Mouse (Mus musculus) thymus, adult 2 months (tissue): ENCODE measurements around the gene Cd70. TPM values are rescaled to one million over a fixed set of nuclear protein-coding genes. Genes with fewer than 3 reads are reported as not detected.

Experiments used
- DNase-seq: peaks from one replicate; pipeline ENCODE4 v3.0.0; 2021
- H3K27ac ChIP-seq: fragments of 200-500 bp; 2 replicates; pipeline ENCODE4 v1.5.1; 2012; ENCODE audit warnings: low read length, control low read depth; ENCODE audit not compliant: control insufficient read depth, insufficient read depth
- H3K27me3 ChIP-seq: fragments of 200-500 bp; 2 replicates; pipeline ENCODE4 v1.6.1; 2012; ENCODE audit warnings: mild to moderate bottlenecking, low read length, moderate library complexity, mixed read lengths; ENCODE audit not compliant: control insufficient read depth, insufficient read depth
- H3K36me3 ChIP-seq: fragments of 200-500 bp; 2 replicates; pipeline ENCODE4 v1.6.1; 2012; ENCODE audit warnings: mild to moderate bottlenecking, low read length, moderate library complexity; ENCODE audit not compliant: control insufficient read depth, insufficient read depth
- H3K4me1 ChIP-seq: fragments of 200-500 bp; replicated peaks from 2 replicates; pipeline ENCODE4 v1.6.1; 2012; ENCODE audit warnings: low read length; ENCODE audit not compliant: control insufficient read depth, insufficient read depth
- H3K4me3 ChIP-seq: fragments of 200-500 bp; 2 replicates; pipeline ENCODE4 v1.5.1; 2012; ENCODE audit warnings: mild to moderate bottlenecking, low read length, control low read depth, moderate library complexity; ENCODE audit not compliant: control insufficient read depth, insufficient read depth
- CTCF ChIP-seq: fragments of 200-500 bp; IDR thresholded peaks from 2 replicates; pipeline ENCODE4 v1.5.1; 2012; ENCODE audit warnings: mild to moderate bottlenecking, control low read depth, low read length, moderate library complexity, borderline replicate concordance; ENCODE audit not compliant: control insufficient read depth, poor library complexity, insufficient read depth; ENCODE audit errors: extremely low read depth
- POLR2A ChIP-seq: fragments of 200-500 bp; IDR thresholded peaks from 2 replicates; pipeline ENCODE4 v1.6.1; 2012; ENCODE audit warnings: mild to moderate bottlenecking, low read length, control low read depth, moderate library complexity; ENCODE audit not compliant: control insufficient read depth, poor library complexity, insufficient read depth; ENCODE audit errors: extremely low read depth
- WGBS: fragments of 180-500 bp; shearing (Covaris S2); methylation state at CpG from one replicate; pipeline ENCODE4 v1.1.7; 2018; 5-methylcytosine and 5-hydroxymethylcytosine counted together
- polyA plus RNA-seq: library from polyadenylated mRNA; depleted of rRNA; stranded (reverse); fragments of >200 nt; gene quantifications from 2 replicates; pipeline ENCODE4 v1.2.3, GENCODE M21; 2012; rRNA removed

Gene Cd70
- 10.5 and 11.0 TPM in 2 replicates for polyA plus RNA-seq

DNA sequence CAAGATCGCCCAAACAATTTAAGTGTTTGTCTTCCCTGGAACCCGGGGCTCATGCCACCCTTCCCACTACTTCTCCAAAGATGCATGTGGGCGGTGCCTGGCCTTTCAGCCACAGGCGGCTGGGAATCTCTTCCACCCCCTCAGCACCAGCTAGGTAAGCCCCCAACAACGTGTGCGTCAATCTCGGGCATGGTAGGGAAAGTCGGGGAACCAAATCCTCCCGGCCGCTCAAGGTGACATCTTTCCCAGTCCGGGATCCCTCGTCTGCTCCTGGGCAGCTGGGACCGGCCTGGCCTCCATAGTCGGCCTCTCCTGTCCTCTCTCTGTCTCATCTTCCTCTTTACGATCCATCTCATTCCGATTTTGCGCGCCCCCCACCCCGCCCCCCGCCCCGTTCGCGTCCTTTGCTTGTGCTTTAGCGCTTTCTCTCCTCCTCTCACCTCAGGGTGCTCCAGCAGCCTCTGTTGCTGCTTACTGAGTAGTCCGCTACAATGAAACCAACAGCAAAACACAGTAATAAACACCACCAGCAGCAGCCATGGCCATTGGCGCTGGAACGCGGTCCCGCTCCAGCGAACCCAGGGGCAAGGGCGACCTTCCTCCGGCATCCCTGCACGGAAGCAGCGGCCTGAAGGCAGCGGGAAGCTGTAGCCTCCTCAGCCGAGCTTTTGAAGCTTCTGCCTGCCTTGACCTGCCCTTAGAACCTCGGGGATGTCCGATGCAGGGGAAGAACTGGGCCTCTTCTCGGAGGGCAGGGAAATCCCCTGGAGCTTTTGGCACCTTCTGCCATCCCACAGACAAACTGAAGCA is at the start of gene Cd70:
TSS of gene Cd70 (minus strand) at position 784 of the 810 bp plus-strand sequence.
- Histone ChIP-seq H3K4me3 (no peak within 1 kb of the TSS), H3K36me3 (no peaks in the 10 kb centered on the region), H3K27me3 (peaks cover 11% of the 10 kb centered on the region; the same call in 1 of the 2 replicates), H3K4me1 (no peaks in the 10 kb centered on the region), H3K27ac (no peak within 1 kb of the TSS)
- 12% methylated on average over 39 of the region's 39 CpGs for WGBS
- no peak for DNase-seq
- no peak for TF ChIP-seq POLR2A
- TF ChIP-seq CTCF = no peak

DNA sequence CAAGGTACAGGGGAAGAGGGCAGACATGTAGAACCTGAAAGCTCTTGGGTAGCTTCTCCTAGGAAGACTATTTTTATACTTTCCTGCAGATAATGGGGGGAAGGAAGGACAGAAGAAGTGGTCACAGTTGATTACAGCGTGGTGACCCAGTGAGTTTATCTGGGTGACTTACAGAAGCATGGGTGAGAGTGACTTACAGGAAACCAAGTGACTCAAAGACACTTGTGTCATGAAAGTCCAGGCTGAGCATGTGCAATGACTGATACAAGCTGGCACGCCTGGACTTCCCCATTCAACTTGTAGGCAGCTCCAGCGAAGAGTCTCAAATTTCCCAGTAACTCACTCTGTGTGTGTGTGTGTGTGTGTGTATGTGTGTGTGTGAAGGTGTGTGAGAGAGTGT is 48.7 kb upstream of the Cd70 start:
- Histone ChIP-seq H3K36me3 (no peaks in the 10 kb centered on the region), H3K27ac (no peak overlapping the region), H3K4me1 (peaks cover 22% of the 10 kb centered on the region), H3K27me3 (no peaks in the 10 kb centered on the region), H3K4me3 (no peak overlapping the region)
- DNase-seq = no peak
- 80% methylated on average over 3 of the region's 3 CpGs for WGBS
- TF ChIP-seq CTCF (no peak), POLR2A (no peak)

DNA sequence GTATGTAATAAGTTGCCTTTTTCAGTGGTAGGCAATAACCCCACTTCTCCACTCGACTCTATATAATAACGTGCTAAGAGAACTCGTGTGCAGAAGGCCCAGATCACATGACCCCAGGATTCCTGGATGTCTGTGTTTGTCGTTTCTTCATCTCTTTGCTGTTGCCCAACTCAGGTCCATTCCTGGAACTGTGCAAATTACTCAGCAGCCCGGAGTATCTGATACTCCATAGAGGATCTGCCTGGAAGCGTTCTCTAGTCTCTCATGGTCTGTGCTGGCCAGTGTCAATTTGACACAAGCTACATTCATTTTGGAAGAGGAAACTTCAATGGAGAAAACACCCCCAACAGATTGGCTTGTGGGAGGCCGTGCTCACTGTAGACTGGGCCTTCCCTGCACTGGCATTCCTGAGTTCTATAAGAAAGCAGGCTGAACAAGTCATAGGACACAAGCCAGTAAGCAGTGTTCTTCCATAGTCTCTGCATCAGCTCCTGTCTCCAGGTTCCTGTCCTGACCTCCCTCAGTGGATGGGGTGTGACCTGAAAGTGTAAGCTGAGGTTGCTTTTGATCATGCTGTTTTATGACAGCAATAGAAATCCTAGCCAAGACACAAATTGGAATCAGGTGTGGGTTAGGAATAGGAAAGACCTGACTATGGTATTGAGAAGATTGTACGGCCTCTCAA is 45.9 kb upstream of the Cd70 start:
- no peak for DNase-seq
- no peak overlapping the region for H3K4me3 ChIP-seq
- no peak overlapping the region for H3K27ac ChIP-seq
- no peaks in the 10 kb centered on the region for H3K27me3 ChIP-seq
- peaks cover 31% of the 10 kb centered on the region for H3K4me1 ChIP-seq
- no peak for TF ChIP-seq POLR2A
- no peak for TF ChIP-seq CTCF
- no peaks in the 10 kb centered on the region for H3K36me3 ChIP-seq
- WGBS = 94% methylated on average over 8 of the region's 8 CpGs

DNA sequence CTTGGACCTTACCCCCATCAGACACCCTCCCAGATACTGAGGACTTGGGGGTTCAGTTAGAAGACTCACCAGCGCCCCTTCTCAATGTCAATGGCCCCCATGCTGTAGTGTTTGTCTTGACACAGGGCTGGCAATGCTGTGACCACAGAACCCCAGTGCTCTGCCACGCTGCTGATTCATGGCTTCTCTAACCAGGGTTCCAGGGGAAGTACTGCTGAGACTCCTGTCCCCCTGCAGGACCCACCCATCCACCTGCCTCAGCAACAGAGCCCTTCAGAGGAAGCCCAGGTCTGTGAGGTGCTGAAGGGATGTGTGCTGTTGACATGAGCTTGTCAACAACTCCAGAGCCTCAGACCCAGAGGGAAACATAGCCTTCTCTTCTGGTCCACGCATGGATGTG is 45.2 kb upstream of the Cd70 start:
- H3K4me3 ChIP-seq = no peak overlapping the region
- 42% methylated on average over 3 of the region's 3 CpGs for WGBS
- H3K4me1 ChIP-seq = peaks cover 35% of the 10 kb centered on the region

DNA sequence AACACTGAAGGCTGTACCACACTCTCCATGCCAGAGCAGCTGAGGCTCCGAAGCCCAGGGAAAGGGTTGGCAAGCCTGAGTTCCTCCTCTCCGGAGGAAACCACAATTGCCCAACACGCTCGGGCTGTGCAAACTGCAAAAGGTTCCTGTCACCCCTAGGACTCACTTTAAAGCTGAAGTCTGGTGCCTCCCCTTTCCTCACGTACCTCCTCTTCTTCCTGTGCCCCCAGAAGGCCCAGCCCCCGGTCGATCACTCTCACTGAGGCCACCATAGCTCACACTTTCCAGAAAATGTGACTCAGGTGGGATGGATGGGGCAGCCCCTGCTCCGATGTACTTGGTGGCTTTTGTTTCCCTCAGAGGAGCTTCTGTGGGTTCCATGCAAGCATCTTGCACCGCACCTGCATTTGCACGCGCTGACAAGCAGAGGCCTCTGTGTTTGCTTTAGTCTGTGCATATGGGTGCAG is 44.5 kb upstream of the Cd70 start, which contains the start of gene Tnfsf14:
TSS of gene Tnfsf14 (minus strand) at position 137 of the 467 bp plus-strand sequence.
- WGBS = 4% methylated on average over 11 of the region's 11 CpGs
- peak; percentile 72 for DNase-seq
- peak within 1 kb of the TSS; percentile 85 for H3K27ac ChIP-seq
- H3K4me1 ChIP-seq = peaks cover 36% of the 10 kb centered on the region
- H3K4me3 ChIP-seq = peak within 1 kb of the TSS; percentile 36
- H3K27me3 ChIP-seq = no peaks in the 10 kb centered on the region
- no peaks in the 10 kb centered on the region for H3K36me3 ChIP-seq
- TF ChIP-seq POLR2A = 0 out of 2 replicates have a peak, but pooled peaks have one; percentile 35
- peak; percentile 21; the same call in 1 of the 2 replicates for TF ChIP-seq CTCF

More for the DNA sequence above, 45.2 kb upstream of the Cd70 start:
- no peaks in the 10 kb centered on the region for H3K27me3 ChIP-seq
- peak overlapping the region; percentile 65 for H3K27ac ChIP-seq
- no peaks in the 10 kb centered on the region for H3K36me3 ChIP-seq
- TF ChIP-seq CTCF (no peak), POLR2A (no peak)
- peak; percentile 36 for DNase-seq

DNA sequence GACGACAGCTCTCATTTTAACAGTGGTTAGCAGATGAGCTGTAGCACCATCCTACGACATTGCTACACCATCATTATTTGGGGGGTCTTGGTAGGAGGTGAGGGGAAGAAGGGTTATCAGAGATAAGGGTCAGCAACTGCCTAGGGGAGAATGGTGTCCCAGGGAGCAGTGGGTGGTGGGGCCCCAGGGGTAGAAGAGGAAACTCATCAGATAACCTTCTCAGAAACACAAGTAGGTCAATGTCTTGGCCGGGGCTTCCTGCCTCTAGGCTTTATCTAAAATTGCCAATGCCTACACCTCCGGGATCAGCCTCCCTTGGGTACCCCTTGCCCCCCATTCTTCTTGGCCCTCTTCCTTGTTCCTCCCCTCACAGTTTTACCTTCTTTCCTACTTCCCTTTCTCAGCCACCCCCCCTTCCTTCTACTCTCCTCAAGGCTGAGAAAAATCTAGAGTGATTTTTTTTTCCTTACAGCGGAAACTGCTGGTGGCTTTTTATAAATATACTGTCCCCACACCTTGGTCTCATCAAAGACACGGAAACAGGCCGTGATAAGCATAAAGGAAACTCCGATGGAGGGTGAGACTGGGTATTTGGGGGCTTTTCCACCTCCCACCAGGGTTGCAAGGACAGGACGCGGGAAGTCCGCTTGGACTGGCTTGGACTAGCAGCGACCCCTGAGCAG is 39.1 kb upstream of the Cd70 start:
- WGBS = 21% methylated on average over 12 of the region's 12 CpGs
- no peaks in the 10 kb centered on the region for H3K36me3 ChIP-seq
- DNase-seq = no peak
- no peak overlapping the region for H3K4me3 ChIP-seq
- no peaks in the 10 kb centered on the region for H3K27me3 ChIP-seq
- H3K27ac ChIP-seq = no peak overlapping the region
- H3K4me1 ChIP-seq = peaks cover 27% of the 10 kb centered on the region
- TF ChIP-seq CTCF (no peak), POLR2A (no peak)
